Mouse (Mus musculus) lung, adult 2 months (tissue): Measurements from ENCODE around the gene Sdk1.

Experiments
- CTCF ChIP-seq: fragments of 200-500 bp; IDR thresholded peaks from 2 replicates; pipeline ENCODE4 v1.5.1; 2011; ENCODE audit warnings: mild to moderate bottlenecking, low read length, control low read depth; ENCODE audit not compliant: insufficient read depth
- POLR2A ChIP-seq: fragments of 200-500 bp; IDR thresholded peaks from 2 replicates; pipeline ENCODE4 v1.6.1; 2011; ENCODE audit warnings: low read depth, mild to moderate bottlenecking, control low read depth, low read length, borderline replicate concordance; ENCODE audit errors: extremely low read depth

DNA sequence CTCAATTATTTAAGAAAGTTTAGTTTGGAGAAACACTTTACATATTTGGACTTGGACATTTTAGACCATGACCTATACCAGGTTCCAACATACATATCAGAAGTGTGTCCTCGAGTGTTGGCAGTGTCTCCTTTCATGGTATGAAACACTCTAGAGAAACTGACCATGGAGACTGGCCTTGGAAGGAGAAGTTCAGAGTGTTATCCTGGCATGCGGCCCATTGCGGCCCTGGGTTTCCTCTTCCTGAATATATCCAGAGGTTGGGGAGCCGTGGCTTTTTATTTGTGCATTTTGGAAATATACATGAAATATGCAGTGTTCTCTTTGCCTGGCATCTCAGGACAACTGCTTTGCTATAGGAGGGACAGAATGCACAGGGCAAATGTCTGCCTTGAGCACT is 552.6 kb downstream of the Sdk1 start:
- no peak for TF ChIP-seq CTCF
- TF ChIP-seq POLR2A = no peak
